10 mouse cellular contexts compared by ENCODE assay signal in the genomic region with DNA sequence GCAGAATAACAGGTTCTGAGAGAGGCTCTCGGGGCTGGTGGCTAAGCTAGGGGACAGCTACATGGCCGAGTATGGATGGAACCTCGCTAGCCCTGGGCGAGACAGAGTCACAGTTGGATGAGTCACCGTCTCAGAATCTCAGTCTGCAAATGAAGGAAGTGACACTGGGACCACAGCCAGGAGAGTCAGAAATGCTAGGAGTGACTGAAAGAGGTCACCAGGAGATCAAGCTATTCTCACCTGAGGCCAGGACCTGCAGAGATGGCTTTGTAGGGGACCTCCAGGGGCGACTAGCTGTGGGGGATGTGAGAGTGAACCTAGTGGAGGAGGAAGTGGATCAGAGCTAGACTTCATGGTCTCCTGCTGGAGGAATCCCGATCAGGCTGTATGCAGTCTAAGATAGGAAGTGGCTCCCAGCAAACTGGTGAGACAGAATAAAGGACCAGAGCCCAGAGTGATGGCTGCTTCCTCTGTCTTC.
DNase-seq lines count a peak whose midpoint lies in the region; ATAC-seq lines count a peak whose summit lies in the region.
"Had no signal": no experiment of that assay in that cellular context is flagged by ENCODE, and none has a peak within 500 bp of the region (broad histone marks: within the 10 kb centered on the region; RNA-seq: fewer than 3 reads in every experiment).

No protein-coding gene starts in this region.

- 0 out of 2 replicates have a peak, but pooled peaks have one; percentile 45 for ATAC-seq in frontal cortex, adult (ENCODE audit: low TSS enrichment)
- ATAC-seq in CD4-positive, CD25-positive, alpha-beta regulatory T cell, adult 4 months, result no peak

- DNase-seq in frontal cortex, postnatal 36 days (ENCODE audit: low spot score in 2 of 2), result no peak
- DNase-seq in adipocyte (ENCODE audit: low spot score), result peak; percentile 21
- DNase-seq in heart, postnatal 4 days, result peak; percentile 64
- DNase-seq in lung, postnatal 14 days, result peak; percentile 54
- DNase-seq in spleen, postnatal 14 days (ENCODE audit: low spot score in 2 of 2), result no peak
- DNase-seq in cerebellum, adult 9-11 months, result no peak
- DNase-seq: gastrocnemius, postnatal 25 days; liver, embryonic 13.5 days had no signal

Comparison
In these comparisons a context has a peak if more than half of its experiments do, and no peak if none do; other contexts are left out.
1. DNase-seq: peak in adipocyte (single experiment), heart, postnatal 4 days (single experiment) and lung, postnatal 14 days (single experiment); none in frontal cortex, postnatal 36 days (0 of 2), spleen, postnatal 14 days (0 of 2) and cerebellum, adult 9-11 months (single experiment).